Mouse (Mus musculus) ES-Bruce4 (cell line): Measurements from ENCODE around the gene Ryr2. TPM values are rescaled to one million over a fixed set of nuclear protein-coding genes. Genes with fewer than 3 reads are reported as not detected.

ENCODE experiments used
- H3K27ac ChIP-seq: 2 replicates; pipeline ENCODE4 v1.5.1; 2012; ENCODE audit warnings: low read length, inconsistent platforms; ENCODE audit not compliant: insufficient read depth
- H3K27me3 ChIP-seq: 2 replicates; pipeline ENCODE4 v1.6.1; 2012; ENCODE audit warnings: mild to moderate bottlenecking, low read length, inconsistent platforms; ENCODE audit not compliant: control insufficient read depth, poor library complexity, insufficient read depth, severe bottlenecking
- H3K36me3 ChIP-seq: 2 replicates; pipeline ENCODE4 v1.6.1; 2012; ENCODE audit warnings: inconsistent platforms, mild to moderate bottlenecking, low read length, moderate library complexity; ENCODE audit not compliant: control insufficient read depth, poor library complexity, insufficient read depth, severe bottlenecking
- H3K4me1 ChIP-seq: one replicate; pipeline ENCODE4 v1.8.1; 2011; ENCODE audit warnings: low read length; ENCODE audit not compliant: control insufficient read depth, insufficient read depth
- H3K4me3 ChIP-seq: 2 replicates; pipeline ENCODE4 v1.5.1; 2011; ENCODE audit warnings: low read depth, mild to moderate bottlenecking, low read length
- H3K9ac ChIP-seq: 2 replicates; pipeline ENCODE4 v1.6.1; 2012; ENCODE audit warnings: low read depth, mild to moderate bottlenecking, inconsistent platforms; ENCODE audit not compliant: poor library complexity, severe bottlenecking
- H3K9me3 ChIP-seq: replicated peaks from 2 replicates; pipeline ENCODE4 v1.6.1; 2012; ENCODE audit warnings: mild to moderate bottlenecking, low read length, inconsistent platforms; ENCODE audit not compliant: control insufficient read depth, poor library complexity, insufficient read depth, severe bottlenecking
- CTCF ChIP-seq: IDR thresholded peaks from one replicate; pipeline ENCODE4 v1.8.1; 2011; ENCODE audit warnings: low read depth, low read length
- EP300 ChIP-seq: IDR thresholded peaks from 2 replicates; pipeline ENCODE4 v1.6.1; 2011; ENCODE audit warnings: low read depth, low read length; ENCODE audit not compliant: insufficient read depth
- POLR2A ChIP-seq: IDR thresholded peaks from one replicate; pipeline ENCODE4 v1.8.1; 2011; ENCODE audit warnings: low read length; ENCODE audit not compliant: insufficient read depth
- polyA plus RNA-seq: library from polyadenylated mRNA; stranded (reverse); fragments of >200 nt; gene quantifications from 2 replicates; pipeline ENCODE4 v1.2.4, GENCODE M21; 2011; ENCODE audit warnings: low read depth; ENCODE audit not compliant: missing spikeins, insufficient read depth, insufficient read length

Gene Ryr2
- polyA plus RNA-seq, 1 experiment: 2.9 TPM

GRCm38 (mm10) chr13:12084112-12084475 is 22.7 kb downstream of the Ryr2 start:
- no peak overlapping the region for H3K27ac ChIP-seq
- no peak overlapping the region for H3K4me3 ChIP-seq
- TF ChIP-seq POLR2A (no peak), CTCF (no peak), EP300 (no peak)

GRCm38 (mm10) chr13:12083443-12084111 is 23.2 kb downstream of the Ryr2 start:
- Histone ChIP-seq H3K27me3 (no peaks in the 10 kb centered on the region), H3K9ac (no peak overlapping the region), H3K27ac (no peak overlapping the region), H3K36me3 (no peaks in the 10 kb centered on the region), H3K4me1 (peaks cover 2% of the 10 kb centered on the region), H3K9me3 (no peaks in the 10 kb centered on the region), H3K4me3 (no peak overlapping the region)
- TF ChIP-seq POLR2A (no peak), EP300 (no peak), CTCF (no peak)

More at GRCm38 (mm10) chr13:12084112-12084475, 22.7 kb downstream of the Ryr2 start:
- Histone ChIP-seq H3K36me3 (no peaks in the 10 kb centered on the region), H3K9ac (no peak overlapping the region), H3K9me3 (no peaks in the 10 kb centered on the region), H3K27me3 (no peaks in the 10 kb centered on the region), H3K4me1 (peaks cover 2% of the 10 kb centered on the region)

- no peak overlapping the region for H3K9ac ChIP-seq
- H3K4me1 ChIP-seq: no peaks in the 10 kb centered on the region
- no peaks in the 10 kb centered on the region for H3K9me3 ChIP-seq
- TF ChIP-seq CTCF: no peak
- TF ChIP-seq POLR2A: no peak
- TF ChIP-seq EP300: no peak
- no peaks in the 10 kb centered on the region for H3K36me3 ChIP-seq
- H3K27ac ChIP-seq: no peak overlapping the region
- no peak overlapping the region for H3K4me3 ChIP-seq
- no peaks in the 10 kb centered on the region for H3K27me3 ChIP-seq
These were observed 26.2 kb downstream of the Ryr2 start for GRCm38 (mm10) chr13:12080590-12080989.

GRCm38 (mm10) chr13:12079536-12079935 is 27.2 kb downstream of the Ryr2 start:
- H3K27me3 ChIP-seq: no peaks in the 10 kb centered on the region
- no peak overlapping the region for H3K4me3 ChIP-seq
- H3K36me3 ChIP-seq: no peaks in the 10 kb centered on the region
- H3K4me1 ChIP-seq: no peaks in the 10 kb centered on the region
- TF ChIP-seq POLR2A: no peak
- no peak for TF ChIP-seq EP300
- no peak for TF ChIP-seq CTCF
- H3K9me3 ChIP-seq: no peaks in the 10 kb centered on the region
- no peak overlapping the region for H3K27ac ChIP-seq
- no peak overlapping the region for H3K9ac ChIP-seq

- H3K36me3 ChIP-seq: no peaks in the 10 kb centered on the region
- H3K27ac ChIP-seq: no peak overlapping the region
- no peaks in the 10 kb centered on the region for H3K9me3 ChIP-seq
- peaks cover 1% of the 10 kb centered on the region for H3K4me1 ChIP-seq
- TF ChIP-seq POLR2A (no peak), CTCF (no peak), EP300 (no peak)
- no peaks in the 10 kb centered on the region for H3K27me3 ChIP-seq
- H3K4me3 ChIP-seq: no peak overlapping the region
- no peak overlapping the region for H3K9ac ChIP-seq
These were observed 31.8 kb downstream of the Ryr2 start for GRCm38 (mm10) chr13:12074897-12075296.

- H3K36me3 ChIP-seq: no peaks in the 10 kb centered on the region
- H3K27me3 ChIP-seq: no peaks in the 10 kb centered on the region
- H3K4me1 ChIP-seq: peaks cover 1% of the 10 kb centered on the region
- H3K27ac ChIP-seq: peak overlapping the region; percentile 81
- H3K9ac ChIP-seq: no peak overlapping the region
- no peak overlapping the region for H3K4me3 ChIP-seq
- TF ChIP-seq CTCF: no peak
- TF ChIP-seq EP300: no peak
- no peak for TF ChIP-seq POLR2A
- H3K9me3 ChIP-seq: no peaks in the 10 kb centered on the region
These were observed 34.2 kb downstream of the Ryr2 start for GRCm38 (mm10) chr13:12072571-12072970.
